Mouse (Mus musculus) spleen, adult 2 months (tissue): ENCODE data around the gene Ch25h. TPM values are rescaled to one million over a fixed set of nuclear protein-coding genes. Genes with fewer than 3 reads are reported as not detected.

Source experiments
- DNase-seq, 2 experiments: peaks; one replicate each; pipeline versions ENCODE4 v3.0.0 to v3.0.0-alpha.2; 2012 to 2021; ENCODE audit warnings: low spot score in 2 of 2, low read depth in 1 of 2
- H3K27ac ChIP-seq: fragments of 200-500 bp; 2 replicates; pipeline ENCODE4 v1.5.1; 2012; ENCODE audit warnings: low read length, inconsistent platforms; ENCODE audit not compliant: insufficient read depth
- H3K27me3 ChIP-seq: fragments of 200-500 bp; 2 replicates; pipeline ENCODE4 v1.6.1; 2012; ENCODE audit warnings: mild to moderate bottlenecking, moderate library complexity, low read length, inconsistent platforms; ENCODE audit not compliant: control insufficient read depth, insufficient read depth
- H3K36me3 ChIP-seq: fragments of 200-500 bp; 2 replicates; pipeline ENCODE4 v1.6.1; 2012; ENCODE audit warnings: mild to moderate bottlenecking, low read length, inconsistent platforms; ENCODE audit not compliant: control insufficient read depth, insufficient read depth
- H3K4me1 ChIP-seq: fragments of 200-500 bp; 2 replicates; pipeline ENCODE4 v1.6.1; 2011; ENCODE audit warnings: inconsistent platforms; ENCODE audit not compliant: control insufficient read depth, insufficient read depth, insufficient read length
- H3K4me3 ChIP-seq: fragments of 200-500 bp; 2 replicates; pipeline ENCODE4 v1.5.1; 2011; ENCODE audit warnings: mild to moderate bottlenecking, inconsistent platforms; ENCODE audit not compliant: insufficient read depth, insufficient read length; ENCODE audit errors: extremely low read depth
- CTCF ChIP-seq: fragments of 200-500 bp; IDR thresholded peaks from 2 replicates; pipeline ENCODE4 v1.5.1; 2011; ENCODE audit warnings: mild to moderate bottlenecking, inconsistent platforms; ENCODE audit not compliant: insufficient read depth, insufficient read length, insufficient replicate concordance; ENCODE audit errors: extremely low read depth
- POLR2A ChIP-seq: fragments of 200-500 bp; IDR thresholded peaks from 2 replicates; pipeline ENCODE4 v1.6.1; 2011; ENCODE audit warnings: low read depth, low read length, inconsistent platforms
- WGBS: fragments of 180-500 bp; shearing (Covaris S2); methylation state at CpG from one replicate; pipeline ENCODE4 v1.1.7; 2018; 5-methylcytosine and 5-hydroxymethylcytosine counted together
- polyA plus RNA-seq: library from polyadenylated mRNA; depleted of rRNA; stranded (reverse); fragments of >200 nt; gene quantifications from 2 replicates; pipeline ENCODE4 v1.2.3, GENCODE M21; 2012

The Ch25h gene
- polyA plus RNA-seq, 1 experiment = 12.9 TPM

DNA sequence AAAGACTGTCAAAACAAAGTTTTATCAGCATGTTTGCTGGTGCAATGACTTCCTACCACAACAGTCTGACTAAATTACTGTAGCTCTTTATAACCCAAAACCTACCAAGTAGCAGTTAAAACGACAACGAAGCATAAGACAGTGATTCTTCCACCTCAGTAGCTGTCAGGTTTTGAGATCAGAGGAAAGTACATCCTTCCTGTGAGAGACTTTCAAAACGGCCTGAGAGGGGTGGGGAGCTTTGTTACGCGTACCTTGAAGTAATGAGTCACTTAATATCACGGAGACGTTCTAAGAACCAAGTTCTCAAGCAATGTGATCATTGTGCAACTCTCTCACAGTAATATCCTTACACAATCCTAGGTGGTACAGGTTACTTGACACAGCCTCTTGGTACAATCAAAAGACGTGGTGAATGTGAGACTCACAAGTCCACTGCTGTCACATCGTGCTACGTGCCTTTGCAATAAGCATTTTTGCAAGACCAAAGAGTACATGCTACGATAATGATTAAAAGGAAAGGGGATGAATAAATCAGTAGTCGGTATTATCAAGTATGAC is 30.3 kb upstream of the Ch25h start:
- whole genome bisulfite sequencing = 78% methylated on average over 12 of the region's 12 CpGs
- no peaks in the 10 kb centered on the region for H3K27me3 ChIP-seq
- H3K36me3 ChIP-seq = peaks cover 9% of the 10 kb centered on the region; the same call in 1 of the 2 replicates
- no peaks in the 10 kb centered on the region for H3K4me1 ChIP-seq
- no peak overlapping the region for H3K27ac ChIP-seq
- TF ChIP-seq CTCF = no peak
- TF ChIP-seq POLR2A = no peak
- H3K4me3 ChIP-seq = no peak overlapping the region
- DNase-seq = no peak

DNA sequence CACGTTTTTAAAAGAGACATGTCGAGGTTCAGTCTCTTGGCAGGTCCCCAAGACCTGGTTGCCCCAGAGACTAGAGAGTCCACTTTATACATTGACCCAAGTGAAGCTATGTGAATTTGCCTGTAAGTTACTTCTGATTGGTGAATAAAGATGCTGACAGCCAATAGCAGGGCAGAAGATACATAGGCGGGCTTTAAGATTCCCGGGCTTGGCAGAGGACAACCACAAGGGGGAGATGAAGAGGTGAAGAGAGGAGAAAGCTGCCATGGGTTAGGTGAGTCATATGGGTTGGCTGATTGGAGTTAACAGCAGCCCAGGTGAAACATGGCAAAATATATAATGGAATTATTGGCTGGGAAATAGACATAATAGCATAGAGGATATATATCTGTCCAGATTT is 25.8 kb upstream of the Ch25h start:
- no peaks in the 10 kb centered on the region for H3K4me1 ChIP-seq
- no peak overlapping the region for H3K27ac ChIP-seq
- peak; percentile 55; the same call in 1 of the 2 replicates for TF ChIP-seq CTCF
- TF ChIP-seq POLR2A = no peak
- H3K27me3 ChIP-seq = no peaks in the 10 kb centered on the region
- no peak overlapping the region for H3K4me3 ChIP-seq
- WGBS = 47% methylated on average over 4 of the region's 4 CpGs
- peak; percentile 71 to 77 for DNase-seq
- H3K36me3 ChIP-seq = peaks cover 8% of the 10 kb centered on the region

DNA sequence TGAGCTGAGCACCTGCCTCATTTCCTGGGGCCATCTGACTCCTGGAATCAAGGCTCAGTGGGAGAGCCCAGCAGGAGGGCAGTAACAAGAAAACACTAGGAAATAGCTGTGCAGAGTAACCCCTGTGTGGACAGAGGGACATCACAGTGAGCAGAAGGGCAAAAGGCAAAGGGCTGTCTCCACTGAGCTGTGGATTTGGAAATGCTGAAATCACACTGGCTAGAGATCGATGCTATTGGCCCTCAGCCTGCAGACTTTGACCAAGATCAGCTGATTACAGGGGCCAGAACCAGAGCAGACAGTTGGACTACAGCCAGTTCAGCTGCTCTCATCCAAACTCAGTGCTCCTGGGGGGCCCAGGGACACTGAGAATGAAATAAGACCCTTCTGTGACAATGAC is 21.4 kb upstream of the Ch25h start:
- H3K4me1 ChIP-seq = no peaks in the 10 kb centered on the region
- no peak for DNase-seq
- H3K27ac ChIP-seq = no peak overlapping the region
- H3K4me3 ChIP-seq = no peak overlapping the region
- H3K27me3 ChIP-seq = no peaks in the 10 kb centered on the region
- no peak for TF ChIP-seq POLR2A
- H3K36me3 ChIP-seq = peaks cover 14% of the 10 kb centered on the region
- 81% methylated on average over 1 of the region's 1 CpGs for WGBS

DNA sequence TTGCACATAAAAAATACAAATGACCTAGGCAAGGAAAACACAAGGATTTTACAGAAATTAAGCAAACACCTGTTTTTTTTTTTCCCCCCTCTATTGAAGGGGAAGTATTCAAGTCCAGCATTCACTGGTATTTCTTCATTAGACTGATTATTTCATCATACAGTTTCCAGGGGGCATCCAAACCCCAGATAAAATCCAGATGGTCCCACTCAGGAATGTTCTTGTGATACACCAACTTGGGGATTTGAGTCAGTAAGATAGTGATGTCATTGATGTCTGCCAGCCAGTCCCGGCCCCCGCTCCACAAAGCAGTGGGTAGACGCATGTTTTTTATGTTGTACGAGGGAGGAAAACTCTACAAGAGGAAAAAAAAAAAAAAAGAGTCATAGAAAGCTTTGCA is 18.9 kb upstream of the Ch25h start:
- H3K4me3 ChIP-seq = no peak overlapping the region
- H3K27ac ChIP-seq = no peak overlapping the region
- no peaks in the 10 kb centered on the region for H3K27me3 ChIP-seq
- WGBS = 78% methylated on average over 4 of the region's 4 CpGs
- no peak for DNase-seq
- H3K36me3 ChIP-seq = peaks cover 10% of the 10 kb centered on the region
- H3K4me1 ChIP-seq = no peaks in the 10 kb centered on the region
- TF ChIP-seq CTCF (no peak), POLR2A (no peak)

DNA sequence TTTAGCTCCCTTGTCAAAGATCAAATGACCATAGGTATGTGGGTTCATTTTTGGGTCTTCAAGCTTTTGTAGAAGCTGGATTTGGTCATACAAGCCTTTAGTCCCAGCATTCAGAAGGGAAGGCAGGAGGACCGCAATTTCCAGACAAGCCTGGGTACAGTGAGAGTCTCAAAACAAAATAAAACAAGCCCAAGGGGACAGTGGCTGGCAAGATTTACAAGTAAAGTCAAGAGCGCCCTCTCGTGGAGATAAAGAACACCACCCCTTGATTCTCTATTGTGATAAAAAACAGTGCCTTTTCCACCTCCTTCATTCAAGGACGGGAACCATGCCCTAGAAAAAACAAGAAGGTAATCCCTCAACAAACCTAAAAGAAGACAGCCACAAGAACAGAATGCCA is 8.6 kb upstream of the Ch25h start:
- DNase-seq = peak; percentile 28 to 29
- Histone ChIP-seq H3K4me3 (no peak overlapping the region), H3K36me3 (no peaks in the 10 kb centered on the region), H3K4me1 (no peaks in the 10 kb centered on the region), H3K27me3 (no peaks in the 10 kb centered on the region), H3K27ac (no peak overlapping the region)
- peak; percentile 32; the same call in 1 of the 2 replicates for TF ChIP-seq CTCF
- no peak for TF ChIP-seq POLR2A
- WGBS = 11% methylated on average over 4 of the region's 4 CpGs

DNA sequence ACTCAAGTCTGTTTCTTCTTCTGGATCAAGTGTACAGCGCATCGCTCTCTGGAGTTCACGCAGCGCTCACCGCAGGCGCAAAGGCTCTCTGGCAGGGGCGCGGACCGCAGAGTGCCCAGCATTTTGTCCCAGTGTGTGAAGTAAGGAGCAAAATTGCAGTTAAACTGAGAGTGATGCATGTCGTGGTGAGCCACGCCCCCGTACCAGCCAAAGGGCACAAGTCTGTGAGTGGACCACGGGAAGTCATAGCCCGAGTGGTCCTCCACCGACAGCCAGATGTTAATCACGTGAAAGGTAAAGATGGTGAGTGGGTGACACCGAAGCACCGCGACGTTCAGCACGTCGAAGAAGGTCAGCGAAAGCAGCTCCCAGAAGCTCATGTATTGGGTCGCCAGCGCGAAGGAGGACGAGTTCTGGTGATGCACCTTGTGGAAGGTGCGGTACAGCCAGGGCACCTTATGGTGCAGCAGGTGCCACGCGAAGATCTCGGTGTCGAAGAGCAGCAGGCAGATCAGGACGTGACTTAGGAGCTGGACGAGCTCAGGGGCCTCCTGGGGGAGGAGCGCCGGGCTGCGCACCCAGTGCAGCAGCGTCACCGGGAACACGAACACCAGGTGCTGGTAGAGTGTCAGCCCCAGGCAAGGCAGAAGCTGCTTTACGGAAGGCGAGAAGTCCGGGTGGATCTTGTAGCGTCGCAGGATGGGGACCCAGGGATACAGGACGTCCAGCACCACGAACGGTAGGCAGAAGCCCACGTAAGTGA is 555 bp downstream of the Ch25h start:
- peak overlapping the region; percentile 51 for H3K4me3 ChIP-seq
- peaks cover 5% of the 10 kb centered on the region; the same call in 1 of the 2 replicates for H3K4me1 ChIP-seq
- no peak overlapping the region for H3K27ac ChIP-seq
- no peaks in the 10 kb centered on the region for H3K36me3 ChIP-seq
- peaks cover 5% of the 10 kb centered on the region; the same call in 1 of the 2 replicates for H3K27me3 ChIP-seq
- no peak for TF ChIP-seq CTCF
- TF ChIP-seq POLR2A = no peak
- WGBS = 15% methylated on average over 49 of the region's 49 CpGs
- DNase-seq = no peak

DNA sequence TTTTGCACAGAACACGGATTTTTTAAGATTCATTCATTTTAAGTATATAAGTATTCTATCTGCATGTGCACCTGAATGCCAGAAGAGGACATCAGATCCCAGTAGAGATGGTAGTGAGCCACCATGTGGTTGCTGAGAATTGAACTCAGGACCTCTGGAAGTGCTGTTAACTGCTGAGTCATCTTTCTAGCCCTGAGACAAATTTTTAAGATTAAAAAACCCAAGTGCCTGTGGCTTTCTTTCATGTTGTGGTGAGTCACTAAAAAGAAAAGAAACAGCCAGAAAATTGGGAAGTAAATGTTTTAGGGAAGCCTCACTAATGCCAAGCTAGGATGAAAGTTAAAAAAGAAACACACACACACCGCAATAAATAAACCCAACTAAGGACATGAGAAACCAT is 3.3 kb downstream of the Ch25h start:
- no peak for TF ChIP-seq CTCF
- WGBS = 65% methylated on average over 2 of the region's 2 CpGs
- Histone ChIP-seq H3K27me3 (peaks cover 3% of the 10 kb centered on the region; the same call in 1 of the 2 replicates), H3K27ac (no peak overlapping the region), H3K36me3 (no peaks in the 10 kb centered on the region), H3K4me1 (peaks cover 5% of the 10 kb centered on the region; the same call in 1 of the 2 replicates), H3K4me3 (no peak overlapping the region)
- no peak for DNase-seq
